Mouse (Mus musculus): ENCODE measurements at regions not wholly inside any gene's neighbourhood (a gene's known extent, or its start where the extent isn't known, plus 50 kb on each side); places are given as distances from the start of the nearest gene placed in this dataset.

GRCm38 (mm10) chr2:38420498-38420897 is 81.4 kb downstream of the Lhx2 start:
- H3K4me2 ChIP-seq: no peak overlapping the region
- no peak overlapping the region for H3K4me3 ChIP-seq (ENCODE audit: low read depth, low read length)
- H3K9ac ChIP-seq (ENCODE audit: low read depth, low read length): no peak overlapping the region
- WGBS (ENCODE audit: insufficient replicate concordance): 45% methylated on average over 3 of the region's 3 CpGs
- H3K4me1 ChIP-seq (ENCODE audit: control insufficient read depth, insufficient read depth, low read length): peaks cover 8% of the 10 kb centered on the region
- no peak for ATAC-seq (replicated peaks; ENCODE audit: insufficient number of reproducible peaks, low FRiP score, low TSS enrichment)
- H3K27me3 ChIP-seq (ENCODE audit: control insufficient read depth, insufficient read depth, low read length): peaks cover 5% of the 10 kb centered on the region; the same call in 1 of the 2 replicates
- no peaks in the 10 kb centered on the region for H3K36me3 ChIP-seq (ENCODE audit: control insufficient read depth, insufficient read depth, low read length)
- no peaks in the 10 kb centered on the region for H3K9me3 ChIP-seq (replicated peaks; ENCODE audit: control insufficient read depth, low read length)
- H3K27ac ChIP-seq (ENCODE audit: low read depth, low read length): no peak overlapping the region

DNA sequence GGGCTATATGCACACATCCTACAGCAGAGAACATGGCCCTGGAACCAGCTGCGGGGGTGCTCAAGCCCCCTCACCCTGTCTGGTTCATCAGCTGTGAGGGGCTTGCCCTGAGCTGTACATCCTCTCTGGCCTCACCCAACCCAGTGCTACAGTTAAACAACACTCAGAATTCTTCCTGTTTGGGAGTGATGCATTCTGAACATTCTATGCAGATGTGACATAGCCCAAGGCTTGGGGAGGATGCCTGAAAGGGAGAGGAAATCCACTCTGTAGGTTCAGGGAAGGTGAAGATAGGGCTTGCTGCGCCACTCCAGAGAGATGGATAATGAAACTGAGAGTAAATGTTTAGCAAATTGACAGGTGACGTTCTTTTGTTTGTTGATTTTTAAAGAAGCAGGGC is 83.3 kb downstream of the Lhx2 start:
- Histone ChIP-seq H3K4me1 (ENCODE audit: control insufficient read depth, insufficient read depth, low read length) (peaks cover 8% of the 10 kb centered on the region), H3K27me3 (ENCODE audit: control insufficient read depth, insufficient read depth, low read length) (peaks cover 5% of the 10 kb centered on the region; the same call in 1 of the 2 replicates), H3K4me3 (ENCODE audit: low read depth, low read length) (no peak overlapping the region), H3K4me2 (no peak overlapping the region), H3K9ac (ENCODE audit: low read depth, low read length) (no peak overlapping the region), H3K9me3 (replicated peaks; ENCODE audit: control insufficient read depth, low read length) (no peaks in the 10 kb centered on the region), H3K36me3 (ENCODE audit: control insufficient read depth, insufficient read depth, low read length) (no peaks in the 10 kb centered on the region), H3K27ac (ENCODE audit: low read depth, low read length) (no peak overlapping the region)
- ATAC-seq (replicated peaks; ENCODE audit: insufficient number of reproducible peaks, low FRiP score, low TSS enrichment): no peak
- WGBS (ENCODE audit: insufficient replicate concordance): 71% methylated on average over 3 of the region's 3 CpGs

- no peak overlapping the region for H3K27ac ChIP-seq (ENCODE audit: low read depth, low read length)
- H3K9ac ChIP-seq (ENCODE audit: low read depth, low read length): no peak overlapping the region
- no peak for ATAC-seq (replicated peaks; ENCODE audit: insufficient number of reproducible peaks, low FRiP score, low TSS enrichment)
- H3K4me3 ChIP-seq (ENCODE audit: low read depth, low read length): no peak overlapping the region; the same call in 1 of the 2 replicates
- WGBS (ENCODE audit: insufficient replicate concordance): 45% methylated on average over 7 of the region's 7 CpGs
- H3K4me1 ChIP-seq (ENCODE audit: control insufficient read depth, insufficient read depth, low read length): peaks cover 8% of the 10 kb centered on the region
- no peaks in the 10 kb centered on the region for H3K9me3 ChIP-seq (replicated peaks; ENCODE audit: control insufficient read depth, low read length)
- peak overlapping the region; percentile 55; the same call in 1 of the 2 replicates for H3K4me2 ChIP-seq
- peaks cover 5% of the 10 kb centered on the region; the same call in 1 of the 2 replicates for H3K27me3 ChIP-seq (ENCODE audit: control insufficient read depth, insufficient read depth, low read length)
- no peaks in the 10 kb centered on the region for H3K36me3 ChIP-seq (ENCODE audit: control insufficient read depth, insufficient read depth, low read length)
Measured at GRCm38 (mm10) chr2:38423886-38424277, 84.8 kb downstream of the Lhx2 start.

GRCm38 (mm10) chr2:38424278-38424931 is 85.3 kb downstream of the Lhx2 start:
- Histone ChIP-seq H3K36me3 (ENCODE audit: control insufficient read depth, insufficient read depth, low read length) (no peaks in the 10 kb centered on the region), H3K4me1 (ENCODE audit: control insufficient read depth, insufficient read depth, low read length) (peaks cover 8% of the 10 kb centered on the region), H3K27ac (ENCODE audit: low read depth, low read length) (no peak overlapping the region), H3K9me3 (replicated peaks; ENCODE audit: control insufficient read depth, low read length) (no peaks in the 10 kb centered on the region), H3K27me3 (ENCODE audit: control insufficient read depth, insufficient read depth, low read length) (peaks cover 5% of the 10 kb centered on the region; the same call in 1 of the 2 replicates), H3K9ac (ENCODE audit: low read depth, low read length) (no peak overlapping the region), H3K4me3 (ENCODE audit: low read depth, low read length) (peak overlapping the region; percentile 23), H3K4me2 (peak overlapping the region; percentile 55)
- 0 out of 2 replicates have a peak, but pooled peaks have one; percentile 42 for ATAC-seq (replicated peaks; ENCODE audit: insufficient number of reproducible peaks, low FRiP score, low TSS enrichment)
- 5% methylated on average over 21 of the region's 22 CpGs for WGBS (ENCODE audit: insufficient replicate concordance)

DNA sequence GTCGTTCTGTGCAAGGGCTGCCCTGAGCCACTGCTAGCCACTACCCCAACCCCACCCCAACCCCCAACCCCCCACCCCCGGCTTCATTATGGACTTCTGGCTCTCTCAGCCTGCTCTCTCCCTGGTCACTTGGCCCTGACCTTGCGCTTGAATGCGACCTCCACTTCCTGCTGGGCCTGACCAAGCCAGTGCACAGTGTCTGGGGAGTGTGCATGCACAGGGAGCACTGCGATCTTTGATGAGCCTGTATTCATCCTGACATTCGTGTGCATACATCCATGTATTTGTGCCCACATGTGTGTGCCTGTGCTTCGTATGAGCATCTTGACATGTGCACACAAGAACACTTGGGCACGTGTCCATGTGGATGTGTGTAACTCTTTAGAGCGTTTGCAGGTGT is 85.9 kb downstream of the Lhx2 start:
- ATAC-seq (replicated peaks; ENCODE audit: insufficient number of reproducible peaks, low FRiP score, low TSS enrichment): no peak
- peaks cover 5% of the 10 kb centered on the region; the same call in 1 of the 2 replicates for H3K27me3 ChIP-seq (ENCODE audit: control insufficient read depth, insufficient read depth, low read length)
- no peak overlapping the region for H3K27ac ChIP-seq (ENCODE audit: low read depth, low read length)
- WGBS (ENCODE audit: insufficient replicate concordance): 33% methylated on average over 9 of the region's 9 CpGs
- no peaks in the 10 kb centered on the region for H3K9me3 ChIP-seq (replicated peaks; ENCODE audit: control insufficient read depth, low read length)
- peaks cover 8% of the 10 kb centered on the region for H3K4me1 ChIP-seq (ENCODE audit: control insufficient read depth, insufficient read depth, low read length)
- no peak overlapping the region for H3K9ac ChIP-seq (ENCODE audit: low read depth, low read length)
- no peaks in the 10 kb centered on the region for H3K36me3 ChIP-seq (ENCODE audit: control insufficient read depth, insufficient read depth, low read length)
- H3K4me2 ChIP-seq: peak overlapping the region; percentile 55
- H3K4me3 ChIP-seq (ENCODE audit: low read depth, low read length): peak overlapping the region; percentile 23; the same call in 1 of the 2 replicates

GRCm38 (mm10) chr2:38429752-38430378 is 81.6 kb upstream of the Nek6 start:
- no peak for ATAC-seq (replicated peaks; ENCODE audit: insufficient number of reproducible peaks, low FRiP score, low TSS enrichment)

DNA sequence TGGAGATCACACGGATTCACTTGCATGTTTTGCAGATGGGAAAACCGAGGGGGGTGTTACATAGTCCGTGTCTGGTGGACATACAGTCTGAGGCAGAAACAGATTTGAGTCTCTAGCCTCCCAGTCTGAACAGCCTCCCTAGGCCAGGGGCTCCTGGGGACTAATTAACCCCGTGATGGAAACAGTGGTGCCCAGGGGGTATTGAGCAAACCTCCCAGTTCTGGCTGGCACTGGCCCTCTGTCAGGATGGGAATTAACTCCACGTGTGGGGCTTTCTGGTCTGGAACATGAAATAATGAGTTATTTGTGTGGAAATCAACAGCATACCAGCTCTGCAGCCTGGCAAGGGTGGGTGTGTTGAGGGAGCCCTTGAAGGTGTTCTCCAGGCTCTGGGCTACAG is 79.9 kb upstream of the Nek6 start:
- 61% methylated on average over 5 of the region's 5 CpGs for WGBS (ENCODE audit: insufficient replicate concordance)
- no peak overlapping the region for H3K4me3 ChIP-seq (ENCODE audit: low read depth, low read length)
- H3K27ac ChIP-seq (ENCODE audit: low read depth, low read length): no peak overlapping the region
- no peak overlapping the region for H3K9ac ChIP-seq (ENCODE audit: low read depth, low read length)
- no peak for ATAC-seq (replicated peaks; ENCODE audit: insufficient number of reproducible peaks, low FRiP score, low TSS enrichment)
- no peak overlapping the region for H3K4me2 ChIP-seq
- no peaks in the 10 kb centered on the region; the same call in 1 of the 2 replicates for H3K27me3 ChIP-seq (ENCODE audit: control insufficient read depth, insufficient read depth, low read length)
- H3K4me1 ChIP-seq (ENCODE audit: control insufficient read depth, insufficient read depth, low read length): no peaks in the 10 kb centered on the region
- H3K36me3 ChIP-seq (ENCODE audit: control insufficient read depth, insufficient read depth, low read length): no peaks in the 10 kb centered on the region
- H3K9me3 ChIP-seq (replicated peaks; ENCODE audit: control insufficient read depth, low read length): no peaks in the 10 kb centered on the region

More at GRCm38 (mm10) chr2:38429752-38430378, 81.6 kb upstream of the Nek6 start:
- no peak overlapping the region for H3K9ac ChIP-seq (ENCODE audit: low read depth, low read length)
- no peak overlapping the region for H3K4me3 ChIP-seq (ENCODE audit: low read depth, low read length)
- no peaks in the 10 kb centered on the region; the same call in 1 of the 2 replicates for H3K27me3 ChIP-seq (ENCODE audit: control insufficient read depth, insufficient read depth, low read length)
- no peaks in the 10 kb centered on the region for H3K9me3 ChIP-seq (replicated peaks; ENCODE audit: control insufficient read depth, low read length)
- no peaks in the 10 kb centered on the region for H3K4me1 ChIP-seq (ENCODE audit: control insufficient read depth, insufficient read depth, low read length)
- no peak overlapping the region for H3K4me2 ChIP-seq
- H3K27ac ChIP-seq (ENCODE audit: low read depth, low read length): no peak overlapping the region
- no peaks in the 10 kb centered on the region for H3K36me3 ChIP-seq (ENCODE audit: control insufficient read depth, insufficient read depth, low read length)
- WGBS (ENCODE audit: insufficient replicate concordance): 37% methylated on average over 6 of the region's 6 CpGs

DNA sequence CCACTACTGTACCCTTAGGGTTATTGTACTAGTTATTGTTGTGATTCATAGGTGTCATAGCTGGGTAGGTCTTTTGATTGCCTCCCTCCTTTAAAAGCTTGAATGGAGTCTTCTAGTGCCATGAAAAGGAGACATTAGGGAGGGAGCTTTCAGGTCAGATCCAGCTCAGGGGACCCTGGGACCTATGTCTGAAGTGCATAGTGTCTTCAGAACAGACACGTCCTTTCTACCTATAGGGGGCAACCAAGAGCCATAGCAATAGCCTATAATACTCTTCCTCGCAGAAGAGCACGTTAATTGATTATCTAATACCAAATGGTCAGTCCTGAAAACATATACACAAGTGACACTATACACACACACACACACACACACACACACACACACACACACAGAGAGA is 77.7 kb upstream of the Nek6 start:
- Histone ChIP-seq H3K4me1 (ENCODE audit: control insufficient read depth, insufficient read depth, low read length) (no peaks in the 10 kb centered on the region), H3K36me3 (ENCODE audit: control insufficient read depth, insufficient read depth, low read length) (no peaks in the 10 kb centered on the region)

More for the DNA sequence above, 77.7 kb upstream of the Nek6 start:
- Histone ChIP-seq H3K27ac (ENCODE audit: low read depth, low read length) (no peak overlapping the region), H3K9ac (ENCODE audit: low read depth, low read length) (no peak overlapping the region), H3K4me3 (ENCODE audit: low read depth, low read length) (no peak overlapping the region), H3K4me2 (no peak overlapping the region), H3K9me3 (replicated peaks; ENCODE audit: control insufficient read depth, low read length) (no peaks in the 10 kb centered on the region), H3K27me3 (ENCODE audit: control insufficient read depth, insufficient read depth, low read length) (no peaks in the 10 kb centered on the region; the same call in 1 of the 2 replicates)
- WGBS (ENCODE audit: insufficient replicate concordance): 24% methylated on average over 3 of the region's 3 CpGs
- no peak for ATAC-seq (replicated peaks; ENCODE audit: insufficient number of reproducible peaks, low FRiP score, low TSS enrichment)
